Mouse (Mus musculus): ENCODE results near the gene Sdr39u1.

Gene Sdr39u1

DNA sequence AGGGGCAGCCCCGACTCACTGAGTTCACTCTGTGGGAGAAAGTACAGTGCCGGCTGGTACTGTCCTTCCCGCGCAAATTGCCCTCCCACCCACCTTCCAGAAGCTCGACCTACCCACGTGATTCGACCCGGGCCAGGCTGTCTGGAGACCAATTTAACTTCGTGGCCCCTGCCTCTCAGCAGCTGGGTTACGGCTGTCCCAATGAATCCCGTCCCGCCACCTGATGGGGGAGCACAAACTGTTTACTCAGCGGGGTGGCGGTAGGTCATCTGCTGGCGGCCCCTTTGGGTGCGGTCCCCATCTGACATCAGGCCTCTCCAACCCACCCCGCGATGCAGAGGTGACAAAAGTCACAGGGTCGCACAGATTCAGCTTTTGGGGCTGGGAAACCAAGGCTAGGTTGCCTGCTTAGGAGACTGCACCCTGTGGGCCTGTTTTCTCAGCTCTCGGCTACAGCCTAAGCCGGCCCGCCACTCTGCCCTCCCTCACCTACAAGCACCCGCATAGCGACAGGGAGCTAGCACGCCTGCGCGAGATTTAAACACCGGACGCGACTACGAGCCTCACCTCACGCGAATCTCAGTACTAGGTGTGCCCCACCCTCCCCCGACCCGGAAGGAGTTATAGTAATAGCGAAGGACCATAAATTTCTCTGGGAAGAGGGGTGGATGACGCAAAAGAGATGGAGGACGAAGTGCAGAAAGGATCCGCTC lies at the start of gene Sdr39u1:
TSS of gene Sdr39u1 (minus strand) at position 593 of the 713 bp plus-strand sequence.
- peak; percentile 94 for DNase-seq (ENCODE audit: low read depth, low spot score)

DNA sequence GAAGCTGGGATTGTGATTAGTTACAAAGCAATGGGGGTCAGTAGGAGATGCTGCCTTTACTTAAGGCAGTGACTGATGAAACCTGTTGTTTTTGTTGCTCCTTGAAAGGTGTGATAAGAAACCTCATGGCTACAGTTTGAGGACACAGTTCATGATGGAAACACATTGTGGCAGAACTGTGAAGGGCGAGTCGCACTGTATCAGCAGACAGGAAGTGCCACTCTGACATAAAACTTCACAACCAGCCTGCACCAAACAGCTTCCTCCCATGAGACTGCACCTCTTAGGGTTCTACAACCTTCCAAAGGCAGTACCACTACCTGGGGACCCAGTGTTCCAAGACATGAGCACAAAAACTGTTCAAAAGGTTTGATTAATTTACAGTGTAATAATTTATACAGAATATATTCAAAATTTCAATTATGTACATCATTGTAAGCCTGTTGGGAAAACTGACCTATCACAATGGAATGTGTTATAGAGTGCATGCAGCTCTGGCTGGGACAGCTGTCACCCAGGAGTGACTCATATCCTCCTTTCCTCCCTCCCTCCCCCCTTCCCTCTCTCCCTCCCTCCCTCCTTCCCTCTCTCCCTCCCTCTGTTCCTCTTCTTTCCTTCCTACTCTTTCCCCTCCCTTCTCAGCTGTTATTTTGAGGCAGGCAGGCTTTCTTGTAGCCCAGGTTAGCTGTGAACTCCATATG lies 46.3 kb upstream of the Sdr39u1 start:
- DNase-seq (ENCODE audit: low read depth, low spot score) = no peak

DNA sequence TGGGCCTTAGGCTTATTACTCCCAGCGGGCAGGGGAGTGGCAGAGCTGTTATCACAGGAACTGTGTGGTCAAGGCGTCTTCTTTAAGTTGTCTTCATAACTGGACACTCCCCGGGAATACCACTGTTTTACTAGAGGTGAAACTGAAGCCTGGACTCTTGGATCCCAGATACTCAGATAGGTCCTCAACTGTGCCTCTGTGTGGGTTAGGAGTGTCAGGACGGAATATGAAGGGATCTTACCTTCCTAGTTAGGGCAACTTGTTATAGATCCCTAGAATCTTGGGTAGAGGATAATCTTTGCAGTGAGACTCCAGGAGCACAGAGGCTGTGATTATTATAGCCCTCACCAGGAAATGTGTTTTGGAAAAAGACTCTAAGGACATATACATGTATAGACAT lies 44.5 kb upstream of the Sdr39u1 start, which contains the start of gene Cma1:
TSS of gene Cma1 (minus strand) at position 101 of the 400 bp plus-strand sequence.
- no peak for DNase-seq (ENCODE audit: low read depth, low spot score)

DNA sequence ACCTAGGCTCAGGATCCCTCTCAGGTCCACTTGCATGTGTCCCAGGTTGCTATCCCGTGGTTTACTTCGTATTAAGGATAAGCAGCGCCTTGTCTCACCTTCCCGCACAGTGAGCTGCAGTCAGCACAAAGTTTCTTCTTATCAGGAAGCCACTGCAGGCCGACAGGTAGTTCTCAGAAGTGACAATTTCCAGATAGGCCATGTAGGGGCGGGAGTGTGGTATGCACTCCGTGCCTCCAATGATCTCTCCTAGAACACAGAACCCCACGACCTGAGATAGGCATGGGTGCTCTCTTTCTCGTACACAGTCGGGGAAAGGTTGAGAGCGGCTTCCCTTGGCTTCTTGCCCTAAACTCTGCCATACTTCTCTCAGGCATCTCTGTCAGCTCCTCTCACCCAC lies 43.5 kb upstream of the Sdr39u1 start:
- no peak for DNase-seq (ENCODE audit: low read depth, low spot score)

DNA sequence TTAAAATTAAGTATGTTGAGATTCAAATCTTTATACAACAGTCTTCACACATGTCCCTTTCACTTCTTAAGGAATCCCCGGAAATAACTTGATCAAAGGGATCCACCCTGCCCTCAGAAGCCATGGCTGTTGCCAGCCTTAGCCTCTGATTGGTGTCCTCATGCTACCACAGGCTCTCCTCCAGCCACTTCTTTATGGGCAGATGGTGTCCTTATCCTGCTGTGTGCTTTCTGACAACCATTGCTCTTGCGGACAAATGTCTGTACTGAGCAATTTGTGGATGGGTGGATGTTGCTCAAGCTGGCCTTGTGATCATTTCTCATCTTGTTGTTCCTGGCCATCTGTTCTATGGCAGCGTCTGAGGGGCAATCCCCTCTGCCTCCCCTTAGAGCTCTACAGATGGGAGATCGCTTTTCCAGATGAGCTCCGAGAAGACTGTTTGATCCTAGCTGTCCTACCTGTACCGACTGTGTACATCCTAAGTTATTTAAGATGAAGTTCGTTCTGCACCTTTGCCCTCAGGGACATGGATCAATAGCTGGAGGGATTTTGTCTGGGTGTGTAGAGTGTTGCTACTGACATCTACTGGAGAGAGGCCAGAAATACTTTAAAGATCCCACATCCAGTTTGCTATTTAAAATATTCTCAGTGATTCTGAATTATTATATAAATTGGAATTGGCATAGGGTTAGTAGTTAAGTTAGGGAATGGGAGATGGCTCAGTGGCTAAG lies 40.1 kb upstream of the Sdr39u1 start:
- no peak for DNase-seq (ENCODE audit: low read depth, low spot score)

DNA sequence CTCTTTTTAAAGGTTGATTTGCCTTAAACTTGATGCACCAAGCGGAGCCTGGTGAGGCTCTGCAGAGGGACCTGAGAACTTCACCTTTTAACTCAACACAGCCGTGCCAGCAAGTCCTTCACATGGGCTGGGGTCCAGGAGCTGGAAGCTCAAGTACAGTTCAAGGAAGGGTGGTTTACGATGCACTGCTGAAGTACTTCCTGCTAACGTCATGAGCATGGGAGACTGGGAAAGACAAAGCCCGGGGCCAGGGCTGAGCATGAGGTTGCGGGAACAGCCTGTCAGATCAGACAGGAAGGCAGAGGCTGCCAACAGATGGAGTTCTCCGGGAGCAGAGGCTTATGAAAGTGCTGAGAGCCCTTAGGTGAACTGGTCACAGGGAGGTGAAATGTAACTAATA lies 33.5 kb upstream of the Sdr39u1 start:
- no peak for DNase-seq (ENCODE audit: low read depth, low spot score)

DNA sequence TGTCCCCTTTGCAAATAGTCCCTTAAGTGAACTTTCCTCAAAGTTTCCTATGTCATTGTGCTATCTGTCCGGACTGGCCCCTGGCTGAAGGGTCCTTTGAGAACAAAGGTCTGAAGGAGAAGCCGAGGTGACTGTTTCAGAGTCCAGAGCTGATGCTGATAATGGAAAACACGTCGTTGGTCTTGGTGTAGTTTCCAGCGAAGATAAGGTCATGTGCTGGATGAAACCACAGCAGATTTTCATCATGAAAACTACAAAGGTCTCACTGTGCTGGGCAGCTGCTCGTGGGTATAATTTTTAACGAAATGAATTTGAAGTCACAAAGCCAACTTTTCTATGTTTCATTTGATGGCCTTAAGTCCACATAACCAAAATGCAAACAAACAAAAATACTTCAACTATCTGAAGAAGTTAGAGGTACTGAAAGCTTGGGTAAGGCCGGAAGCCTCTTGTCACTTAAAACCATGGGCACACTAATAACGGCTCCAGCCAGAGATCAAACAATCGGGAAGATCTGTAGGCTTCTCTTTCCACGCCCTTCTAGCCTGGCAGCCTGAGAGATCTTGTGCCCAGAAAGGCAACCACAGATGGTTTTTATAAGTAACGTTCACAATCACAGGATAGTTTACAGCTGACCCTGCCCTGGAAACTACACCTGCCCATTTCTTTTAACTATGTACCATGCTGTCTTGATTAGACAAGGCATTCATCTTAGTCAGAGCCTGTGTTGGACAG lies 29.3 kb upstream of the Sdr39u1 start:
- DNase-seq (ENCODE audit: low read depth, low spot score) = no peak

DNA sequence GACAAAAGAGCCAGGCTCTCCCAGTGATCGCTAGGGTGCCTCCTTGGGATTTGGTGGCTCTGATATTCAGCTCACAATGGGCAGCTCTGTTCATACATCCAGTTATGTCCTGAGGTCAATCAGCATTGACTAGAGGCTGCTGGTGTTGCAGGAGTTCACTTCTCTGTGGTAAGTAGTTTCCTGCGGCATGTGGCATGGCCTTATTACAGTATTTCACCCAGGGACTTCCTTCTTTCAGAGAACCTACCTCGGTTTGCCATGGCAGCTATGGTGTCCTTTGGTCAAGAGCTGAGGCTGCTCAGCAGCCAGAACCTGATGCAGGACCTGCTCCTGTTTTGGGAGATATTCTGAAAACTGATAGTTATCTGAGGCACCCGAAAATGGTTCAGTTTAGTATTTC lies 26.8 kb upstream of the Sdr39u1 start:
- DNase-seq (ENCODE audit: low read depth, low spot score) = no peak

DNA sequence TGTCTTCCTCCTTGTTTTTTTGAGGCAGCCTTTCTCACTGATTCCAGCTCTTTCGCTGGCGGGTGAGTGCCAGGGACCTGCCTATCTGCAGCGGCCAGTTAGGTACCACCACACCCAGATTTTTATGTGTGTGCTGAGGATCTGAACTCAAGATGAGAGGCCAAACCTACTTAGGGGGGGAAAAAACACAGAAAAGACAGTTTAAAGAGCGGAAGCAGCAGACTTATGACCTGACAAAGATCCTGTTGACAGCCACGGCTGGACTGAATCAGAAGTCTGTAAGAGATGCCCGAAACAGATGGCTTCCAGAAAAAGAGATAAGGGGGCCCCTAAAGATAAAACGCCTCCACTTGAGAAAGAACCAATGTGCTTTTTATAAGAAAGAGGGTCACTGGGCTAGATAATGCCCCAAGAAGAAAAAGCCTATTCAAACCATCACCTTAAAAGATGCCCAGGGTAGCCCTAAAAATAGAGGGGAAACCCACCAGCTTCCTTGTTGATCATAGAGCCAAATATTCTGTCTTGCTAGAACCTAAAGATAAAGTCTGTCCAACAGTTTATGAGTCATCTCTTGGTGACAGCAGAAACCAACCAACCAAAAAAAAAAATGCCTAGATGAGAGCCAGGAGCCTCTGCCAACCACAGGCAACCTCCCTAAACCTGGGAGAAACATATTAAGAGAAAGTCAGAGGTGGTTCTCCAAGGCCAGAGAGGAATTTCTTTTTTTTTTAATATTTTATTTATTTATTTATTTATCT lies 22.6 kb upstream of the Sdr39u1 start:
- DNase-seq (ENCODE audit: low read depth, low spot score) = no peak

DNA sequence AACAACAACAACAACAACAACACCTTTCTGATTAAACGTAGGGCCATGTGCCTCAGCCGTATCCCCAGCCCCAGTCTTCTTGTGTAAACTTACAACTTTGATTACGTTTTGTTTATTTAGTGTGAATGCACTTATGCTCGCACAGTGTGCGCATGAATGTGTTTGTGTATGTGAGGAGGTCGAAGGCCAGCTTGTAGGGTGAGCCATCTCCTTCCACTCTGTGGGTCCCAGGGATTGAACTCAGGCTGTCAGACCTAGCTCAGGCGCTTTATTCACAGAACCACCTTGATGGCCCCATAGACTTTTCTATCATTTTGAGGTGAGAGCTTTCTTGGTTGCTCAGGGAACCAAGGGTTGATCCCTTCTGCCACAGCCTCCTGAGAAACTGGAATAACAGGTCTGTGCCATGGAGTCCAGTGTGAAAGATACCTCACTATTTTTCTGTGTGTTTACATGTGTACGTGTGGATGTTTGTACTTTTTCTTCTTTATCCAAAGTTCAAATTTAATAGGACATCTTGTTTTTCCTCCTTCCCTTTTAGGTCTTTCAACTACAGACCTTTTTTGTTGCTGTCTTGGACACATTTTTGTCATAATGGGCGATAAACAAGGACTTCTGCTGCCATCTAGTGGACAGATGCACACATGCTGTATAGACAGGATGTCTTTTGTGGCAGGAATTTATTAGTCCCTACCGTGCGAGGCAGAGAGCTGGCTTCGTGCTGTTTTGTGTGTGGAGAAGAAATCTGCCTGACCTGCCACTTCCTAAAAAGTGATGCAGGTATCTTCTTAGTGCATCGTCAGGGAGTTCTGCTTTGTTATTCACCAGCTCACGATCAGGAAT lies 18.4 kb upstream of the Sdr39u1 start:
- peak; percentile 92 for DNase-seq (ENCODE audit: low read depth, low spot score)

DNA sequence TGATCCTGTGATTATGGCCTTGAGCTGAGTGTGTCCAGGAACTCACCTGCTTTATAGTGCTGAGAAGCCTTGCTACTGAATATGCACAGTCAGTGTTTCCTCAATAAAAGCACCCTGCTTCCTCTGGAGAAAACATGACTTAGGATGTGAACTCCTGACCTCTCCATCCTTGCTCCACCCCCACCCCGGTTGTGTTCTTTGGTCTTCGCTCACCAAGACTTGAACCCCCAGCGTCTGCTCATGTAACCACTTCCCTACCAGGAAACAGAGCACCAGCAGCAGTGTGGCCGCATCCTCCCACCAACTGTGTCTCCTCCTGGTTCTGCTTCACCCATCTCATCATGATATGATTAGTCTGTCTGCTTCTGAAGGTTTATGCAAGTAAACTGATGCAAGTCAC lies 13.3 kb upstream of the Sdr39u1 start:
- DNase-seq (ENCODE audit: low read depth, low spot score) = peak; percentile 47

DNA sequence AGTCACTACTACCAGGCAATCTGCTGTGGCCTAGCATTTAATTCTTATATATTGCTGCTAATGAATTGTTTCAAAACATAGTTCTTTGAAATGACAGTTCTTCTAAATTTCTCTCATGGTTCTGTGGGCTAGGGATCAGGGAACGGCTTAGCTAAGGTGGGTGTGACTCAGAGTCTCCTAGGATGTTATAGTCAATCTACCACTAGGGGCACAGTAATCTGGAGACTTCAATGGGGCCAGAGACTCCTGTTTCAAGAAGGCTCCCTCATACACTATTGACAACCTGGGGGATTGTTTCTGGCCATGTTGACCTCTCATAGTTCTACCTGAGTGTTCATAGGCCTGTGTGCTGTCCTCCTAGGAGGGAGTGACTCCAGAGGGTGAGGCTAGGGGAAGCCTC lies 5.4 kb upstream of the Sdr39u1 start:
- peak; percentile 49 for DNase-seq (ENCODE audit: low read depth, low spot score)

DNA sequence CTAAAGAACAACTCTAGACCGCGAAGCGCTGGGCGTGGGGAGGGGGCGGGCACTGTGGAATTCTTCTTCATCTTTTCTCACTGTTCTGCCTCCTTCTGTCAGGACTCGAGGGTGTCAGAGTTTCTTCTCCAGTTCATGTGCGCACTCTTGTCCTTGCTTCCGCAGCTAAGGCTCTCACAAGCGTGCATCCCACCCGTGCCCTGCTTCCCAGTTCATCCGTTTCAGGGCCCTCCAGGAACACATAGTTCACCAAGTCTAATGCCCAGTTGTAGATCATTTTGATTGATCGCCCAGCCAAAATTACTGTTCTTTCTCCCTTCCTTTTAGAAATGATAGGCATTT lies 292 bp upstream of the Sdr39u1 start:
- no peak for DNase-seq (ENCODE audit: low read depth, low spot score)

DNA sequence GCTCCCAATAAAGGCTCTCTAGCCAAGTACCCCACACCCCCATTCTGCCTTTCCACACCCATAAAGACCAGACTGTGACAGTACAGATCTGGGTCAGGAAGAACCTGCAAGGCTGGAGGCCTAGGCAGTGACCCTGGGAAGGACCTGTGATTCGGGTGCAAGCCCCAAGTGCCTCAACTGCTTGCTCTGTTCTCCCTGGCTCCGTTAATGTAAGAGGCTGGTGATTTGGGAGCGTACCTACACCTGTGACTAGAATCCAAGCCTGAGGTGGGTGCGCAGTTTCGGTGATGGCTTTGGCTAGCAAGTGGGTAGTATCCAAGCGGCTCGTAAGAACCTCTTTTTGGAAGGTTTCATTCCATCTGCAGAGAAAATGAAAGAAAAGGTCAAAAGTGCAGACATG lies 1.1 kb downstream of the Sdr39u1 start:
- DNase-seq (ENCODE audit: low read depth, low spot score) = no peak

DNA sequence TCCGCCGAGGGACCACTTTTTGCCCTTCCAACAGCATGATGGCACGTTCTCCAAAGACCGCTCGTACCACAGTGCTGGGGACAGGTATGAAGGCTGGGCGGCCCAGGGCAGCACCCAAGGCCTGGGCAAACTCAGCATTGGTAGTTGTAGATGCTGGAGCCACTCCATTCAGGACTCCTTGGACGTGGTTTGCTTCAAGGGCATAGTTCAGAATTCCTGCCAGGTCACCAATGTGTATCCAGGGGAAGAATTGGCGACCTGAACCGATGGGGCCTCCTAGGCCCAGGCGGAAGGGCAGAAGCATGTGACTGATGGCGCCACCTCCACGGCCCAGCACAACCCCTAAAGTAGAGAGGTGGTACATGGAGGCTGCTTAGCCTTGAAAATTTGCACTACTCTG lies 2.4 kb downstream of the Sdr39u1 start:
- no peak for DNase-seq (ENCODE audit: low read depth, low spot score)

DNA sequence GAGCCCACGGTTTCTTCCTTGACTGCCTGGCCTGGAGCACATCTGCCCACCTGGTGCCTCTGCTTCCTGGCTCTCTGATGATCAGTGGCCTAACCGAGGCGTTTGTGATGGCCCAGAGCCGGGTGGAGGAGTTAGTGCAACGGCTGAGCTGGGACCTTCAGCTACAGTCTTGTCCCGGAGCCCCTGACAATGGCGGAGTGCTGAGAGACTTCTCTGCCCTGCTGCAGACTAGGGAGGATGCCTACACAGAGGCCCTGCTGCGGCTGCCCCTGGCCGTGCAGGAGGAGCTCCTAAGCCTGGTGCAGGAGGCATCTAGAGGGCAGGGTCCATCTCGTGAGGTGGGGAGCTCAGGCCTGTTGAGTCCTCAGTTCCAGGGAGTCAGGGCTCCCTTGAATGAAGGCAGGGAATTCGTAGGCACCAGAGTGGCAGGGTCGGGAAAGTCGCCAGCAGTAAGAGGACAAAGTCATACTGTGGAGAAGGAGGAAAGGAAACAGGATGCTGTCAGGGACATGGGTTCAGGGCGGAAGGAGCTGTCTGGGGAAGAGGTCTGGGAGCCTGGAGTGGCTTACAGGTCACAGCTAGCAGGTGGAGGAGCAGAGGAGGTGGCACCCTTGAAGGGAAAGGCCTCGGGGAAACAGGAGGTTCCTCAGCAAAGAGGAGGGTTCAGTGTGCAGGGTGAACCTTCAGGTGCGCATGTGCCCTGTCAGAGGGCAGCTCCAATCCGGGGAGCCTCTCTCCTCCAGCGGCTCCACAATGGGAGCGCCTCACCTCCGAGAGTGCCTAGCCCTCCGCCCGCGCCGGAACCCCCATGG lies 13.3 kb downstream of the Sdr39u1 start:
- no peak for DNase-seq (ENCODE audit: low read depth, low spot score)

DNA sequence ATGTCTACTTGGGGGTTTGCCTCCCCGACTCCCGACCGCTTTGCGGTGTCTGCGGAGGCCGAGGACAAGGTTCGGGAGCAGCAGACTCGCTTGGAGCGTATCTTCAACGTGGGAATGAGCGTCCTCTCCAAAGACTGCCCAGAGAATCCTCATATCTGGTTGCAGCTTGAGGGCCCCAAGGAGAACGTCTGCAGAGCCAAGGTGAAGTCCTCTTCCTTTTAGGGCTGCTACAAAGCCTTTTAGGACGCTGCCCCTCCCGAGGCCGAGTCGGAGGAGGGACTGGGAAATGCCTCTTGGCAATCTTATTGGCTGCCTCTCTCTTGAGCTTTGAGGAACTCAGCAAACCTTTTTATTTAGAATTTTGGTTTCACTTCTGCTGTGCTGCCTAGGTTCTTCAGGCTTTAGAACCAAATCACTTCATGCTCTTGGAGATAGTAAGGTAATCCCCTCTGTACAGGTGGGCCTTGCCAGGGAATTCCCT lies 14.3 kb downstream of the Sdr39u1 start:
- no peak for DNase-seq (ENCODE audit: low read depth, low spot score)

DNA sequence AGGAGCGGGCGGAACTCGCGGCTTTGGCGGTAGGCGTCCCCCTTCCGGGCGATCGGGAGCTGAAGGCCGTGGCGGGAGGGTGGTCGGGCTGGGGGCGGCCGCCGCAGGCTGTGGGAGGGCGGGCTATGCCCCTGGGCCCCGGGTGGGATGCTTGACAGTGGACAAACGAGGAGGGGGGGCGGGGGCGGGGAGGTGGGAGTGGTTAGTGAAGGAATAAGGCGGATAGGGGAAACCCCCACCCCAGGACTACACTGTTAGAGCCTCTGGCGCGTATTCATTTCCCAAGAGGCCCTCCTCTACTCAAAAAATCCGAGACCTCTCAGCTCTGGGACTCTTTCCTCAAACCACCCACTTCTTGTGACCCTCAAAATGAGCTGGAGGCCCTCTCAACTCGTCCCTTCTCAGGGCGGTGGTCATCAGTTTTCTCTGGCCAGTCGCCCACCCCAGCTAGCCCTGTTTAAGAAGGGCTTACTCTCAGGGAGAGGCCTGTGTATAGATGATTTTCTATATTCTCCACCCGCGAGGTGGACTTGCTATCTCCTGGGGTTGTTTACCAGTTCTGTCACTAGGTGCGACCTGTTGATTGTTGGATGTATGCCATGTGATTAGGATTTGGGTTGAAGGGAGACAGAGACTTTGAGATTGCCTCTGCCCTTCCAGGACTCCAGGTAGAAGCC lies 14.8 kb downstream of the Sdr39u1 start:
- DNase-seq (ENCODE audit: low read depth, low spot score) = no peak

DNA sequence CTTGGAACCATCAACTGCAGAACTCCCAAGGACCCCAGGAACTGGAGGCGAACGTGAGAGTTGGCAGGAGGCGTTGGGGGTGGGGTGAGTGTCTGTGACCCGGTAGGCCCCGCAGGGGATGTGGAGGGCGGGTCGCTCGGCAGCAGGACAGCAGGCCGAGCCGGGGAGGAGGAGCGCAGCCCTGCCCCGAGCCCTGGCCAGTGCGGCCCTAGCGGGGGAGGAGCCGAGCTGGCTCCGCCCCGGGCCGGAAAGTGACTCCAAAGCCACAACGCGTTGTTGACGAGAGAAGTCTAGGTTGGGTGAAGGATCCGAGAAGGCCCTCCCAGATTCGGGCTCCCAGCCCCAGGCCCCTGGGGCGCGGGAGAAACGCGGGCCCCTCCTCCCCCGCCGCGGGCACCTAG lies 15.4 kb downstream of the Sdr39u1 start, which contains the start of gene Khnyn:
TSS of gene Khnyn (plus strand) at position 235 of the 401 bp plus-strand sequence.
- DNase-seq (ENCODE audit: low read depth, low spot score) = peak; percentile 86
